Mouse (Mus musculus): ENCODE data around the gene Amd1.

DNA sequence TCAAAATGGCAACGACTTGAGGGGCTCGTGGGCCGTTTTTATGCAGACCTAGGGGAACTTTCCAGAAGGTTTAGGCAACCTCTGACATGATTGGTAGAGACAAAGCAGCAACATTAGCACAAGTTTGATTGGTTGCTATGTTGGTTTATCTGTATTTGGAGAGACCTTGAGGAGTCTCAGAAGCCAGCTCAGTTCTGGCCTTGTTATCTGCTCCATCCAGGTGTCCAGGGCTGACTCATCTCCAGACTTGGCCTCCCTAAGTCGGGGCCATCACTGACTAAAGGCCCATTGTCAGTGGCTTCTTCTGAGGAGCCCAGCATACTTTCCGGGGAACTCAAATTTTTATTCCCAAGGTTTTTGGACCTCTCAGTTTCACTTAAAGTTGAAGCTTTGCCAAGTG is 28.0 kb downstream of the Amd1 start:
- peak in 1 of 2 experiments; percentile 44; a peak in 2 of 4 replicates for TF ChIP-seq POLR2A (IDR thresholded peaks at IDR 0.05; ENCODE audit: control insufficient read depth in 1 of 2, insufficient read depth in 1 of 2, low read depth in 1 of 2, low read length in 2 of 2, poor library complexity in 1 of 2)
- TF ChIP-seq CHD1 (IDR thresholded peaks at IDR 0.05; ENCODE audit: low read depth, low read length): no peak
- peak; percentile 73 for TF ChIP-seq ETS1 (IDR thresholded peaks at IDR 0.05; ENCODE audit: low read depth, low read length)
- TF ChIP-seq ZC3H11A (IDR thresholded peaks at IDR 0.05; ENCODE audit: low read depth, low read length): no peak
- TF ChIP-seq ELF1 (IDR thresholded peaks at IDR 0.05; ENCODE audit: low read depth, low read length): no peak
- TF ChIP-seq MXI1 (IDR thresholded peaks at IDR 0.05; ENCODE audit: low read depth, low read length): no peak; the same call in 1 of the 2 replicates
- peak; percentile 82 to 90 for TF ChIP-seq EP300 (IDR thresholded peaks at IDR 0.05; ENCODE audit: low read depth in 1 of 2, low read length in 2 of 2)
- TF ChIP-seq GATA1 (IDR thresholded peaks at IDR 0.05; ENCODE audit: low read depth, low read length): peak; percentile 93
- peak; percentile 85 for TF ChIP-seq TCF12 (IDR thresholded peaks at IDR 0.05; ENCODE audit: low read depth, low read length)

Data from MEL (cell line).